Mouse (Mus musculus) 3T3-L1 (cell line): ENCODE results near the gene Kctd11.

Experiments used
- DNase-seq: peaks from one replicate; pipeline ENCODE4 v3.0.0-alpha.2; 2015; ENCODE audit warnings: low read depth, low spot score

Gene Kctd11

GRCm38 (mm10) chr11:69849128-69849527, 32.1 kb downstream of the Kctd11 start:
- DNase-seq: no peak

GRCm38 (mm10) chr11:69848021-69848420, 33.2 kb downstream of the Kctd11 start:
- no peak for DNase-seq

- DNase-seq: peak; percentile 62
These were observed 34.2 kb downstream of the Kctd11 start for GRCm38 (mm10) chr11:69846738-69847688.

GRCm38 (mm10) chr11:69846198-69846680, 35.0 kb downstream of the Kctd11 start, which contains the start of gene Plscr3:
Gene Plscr3, plus strand, starts transcription at chr11:69846376.
- peak; percentile 90 for DNase-seq

GRCm38 (mm10) chr11:69838714-69839104, 42.5 kb downstream of the Kctd11 start:
- peak; percentile 69 for DNase-seq

GRCm38 (mm10) chr11:69837952-69838713, 43.1 kb downstream of the Kctd11 start, which contains the start of gene Tmem256:
Gene Tmem256, plus strand, starts transcription at chr11:69838514.
- peak; percentile 99 for DNase-seq

- DNase-seq: no peak
These were observed 43.6 kb downstream of the Kctd11 start, which contains the start of gene Nlgn2 for GRCm38 (mm10) chr11:69837604-69837951. Gene Nlgn2, minus strand, starts transcription at chr11:69837784.

- DNase-seq: peak; percentile 33
These were observed 44.3 kb downstream of the Kctd11 start for GRCm38 (mm10) chr11:69836703-69837576.

- DNase-seq: no peak
These were observed 45.3 kb downstream of the Kctd11 start for GRCm38 (mm10) chr11:69835966-69836335.

- DNase-seq: no peak
These were observed 45.8 kb downstream of the Kctd11 start for GRCm38 (mm10) chr11:69835326-69835965.

- no peak for DNase-seq
These were observed 47.1 kb downstream of the Kctd11 start for GRCm38 (mm10) chr11:69834001-69834549.

- no peak for DNase-seq
These were observed 47.7 kb downstream of the Kctd11 start for GRCm38 (mm10) chr11:69833554-69833953.

GRCm38 (mm10) chr11:69828832-69829231, 52.4 kb downstream of the Kctd11 start:
- no peak for DNase-seq
